Mouse (Mus musculus) ZHBTc4 (cell line): Measurements from ENCODE around the gene Panx1.

Experiments used
- DNase-seq: peaks from one replicate; pipeline ENCODE4 v3.0.0-alpha.2; 2011; ENCODE audit warnings: low read depth, low spot score

Gene Panx1

DNA sequence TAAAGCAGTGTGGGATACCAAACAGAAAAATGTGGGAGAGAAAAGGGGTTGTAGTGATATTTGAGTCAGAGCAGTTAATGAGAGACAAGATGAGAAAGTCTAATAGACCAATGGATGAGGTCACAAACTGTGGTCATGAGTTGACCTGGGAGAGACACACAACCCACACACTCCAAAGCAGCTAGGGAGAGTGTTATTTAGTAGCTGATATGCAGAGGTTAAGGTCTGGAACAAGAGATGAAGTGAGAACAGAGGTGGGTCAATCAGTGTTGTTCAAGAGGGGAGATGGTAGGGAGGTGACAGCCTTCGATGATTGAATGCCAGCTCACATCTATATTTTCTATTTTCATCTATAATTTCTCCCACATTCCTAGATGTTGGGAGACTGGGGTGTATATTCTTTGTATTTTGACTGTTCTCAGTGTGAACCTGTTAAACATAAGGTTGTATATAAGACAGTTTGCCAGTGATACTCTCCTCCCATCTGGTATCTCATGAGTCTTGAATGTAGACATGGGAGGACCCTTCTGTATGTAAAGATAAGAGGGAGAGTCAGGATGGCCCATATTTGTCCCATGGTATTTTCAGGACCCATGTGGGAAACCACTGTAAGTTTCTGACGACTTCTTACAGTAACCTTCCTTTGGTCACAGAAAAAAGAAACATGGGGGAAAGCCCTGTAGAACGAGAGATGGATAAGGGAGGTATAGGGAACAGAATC is 74.3 kb downstream of the Panx1 start:
- DNase-seq: no peak

DNA sequence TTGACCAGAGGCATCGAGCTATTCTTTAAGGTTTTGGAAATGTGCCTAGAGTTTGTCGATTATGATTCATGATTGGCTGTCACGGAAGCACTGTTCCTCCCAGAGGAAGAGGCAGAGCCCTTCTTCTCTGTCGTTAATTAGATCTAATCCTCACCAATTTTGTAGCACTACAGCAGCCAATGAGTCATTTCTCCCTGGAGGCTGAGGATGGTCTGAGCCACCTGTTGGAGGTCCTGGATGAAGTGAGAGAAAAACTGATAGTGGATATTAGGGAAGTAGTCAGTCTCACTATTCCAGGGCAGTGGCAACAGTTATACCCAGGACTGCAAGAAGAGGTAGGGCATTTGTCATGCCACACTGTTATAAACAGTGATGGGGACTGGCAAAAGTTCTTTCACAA is 75.1 kb downstream of the Panx1 start:
- no peak for DNase-seq

DNA sequence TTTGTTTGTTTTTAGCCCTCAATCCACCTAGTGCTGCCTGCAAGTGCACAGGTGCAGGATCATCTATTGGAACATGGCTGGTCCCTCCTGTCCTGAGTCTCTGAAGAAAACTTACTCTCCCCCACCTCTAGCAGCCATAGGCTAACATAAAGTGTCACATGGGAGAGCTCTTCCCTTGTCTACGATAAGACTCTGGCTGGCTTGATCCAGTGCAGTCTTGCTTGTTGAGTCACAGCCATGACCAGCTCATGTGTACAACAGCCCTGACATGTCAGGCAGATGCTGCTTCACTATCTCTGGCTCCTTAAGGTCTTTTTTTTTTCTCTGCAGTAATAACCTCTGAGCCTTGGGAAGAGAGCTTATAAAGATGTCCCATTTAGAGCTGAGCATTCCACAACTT is 77.7 kb downstream of the Panx1 start:
- DNase-seq: no peak

DNA sequence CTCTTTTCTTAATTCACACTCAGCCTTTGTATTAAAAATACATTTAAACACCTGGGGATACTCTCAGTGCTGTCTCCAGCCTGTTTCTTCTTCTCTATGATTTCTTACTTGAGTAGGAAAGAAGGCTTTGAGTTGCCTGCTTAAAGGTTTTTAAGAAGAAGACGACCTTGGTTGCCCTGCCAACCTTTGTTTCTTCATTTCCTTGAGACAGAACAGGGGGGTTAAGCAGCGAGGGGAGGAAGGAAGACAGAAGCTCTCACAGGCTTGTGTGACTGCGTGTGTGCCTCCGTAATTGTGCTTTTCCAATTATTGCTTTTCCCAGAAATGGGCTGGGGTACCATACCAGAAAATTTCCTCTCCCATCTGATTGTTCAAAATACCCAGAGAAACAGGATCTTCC is 78.5 kb downstream of the Panx1 start:
- DNase-seq: no peak

DNA sequence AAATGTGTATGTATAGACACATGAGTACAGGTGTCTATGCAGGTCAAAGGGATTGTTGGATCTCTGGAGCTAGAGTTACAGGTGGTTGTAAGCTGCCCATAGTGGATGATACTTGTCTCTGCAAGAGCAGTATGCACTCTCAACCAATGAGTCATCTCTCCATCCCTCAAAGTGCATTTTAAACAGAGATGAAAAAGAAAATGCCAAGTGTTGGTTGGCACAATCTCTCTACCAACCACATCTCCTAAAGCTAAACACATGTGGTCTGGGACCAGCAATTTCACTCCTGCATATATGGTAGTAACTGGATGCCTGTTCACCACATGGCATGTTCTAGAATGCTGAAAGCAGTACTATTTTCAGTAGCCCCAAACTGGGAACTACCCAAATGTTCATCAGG is 79.9 kb downstream of the Panx1 start:
- DNase-seq: no peak

DNA sequence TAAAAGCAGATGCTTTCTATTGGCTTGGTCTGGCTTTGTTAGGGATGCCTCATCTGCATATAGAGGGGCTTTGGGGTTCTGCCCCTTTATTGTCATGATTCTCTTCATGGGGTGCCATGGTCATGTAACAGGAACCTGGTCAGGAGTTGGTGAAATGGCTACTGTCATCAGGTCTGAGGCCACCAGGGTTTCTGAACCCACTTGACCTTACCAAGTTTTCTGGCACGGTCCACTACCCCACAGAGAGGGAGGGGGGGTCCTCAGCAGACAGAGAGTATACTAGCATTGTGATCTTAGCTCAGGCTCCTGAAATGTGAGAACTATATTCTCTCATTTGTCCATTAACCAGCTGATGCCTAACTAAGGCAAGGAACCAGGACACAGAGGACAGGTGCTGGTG is 82.5 kb downstream of the Panx1 start:
- DNase-seq: no peak

DNA sequence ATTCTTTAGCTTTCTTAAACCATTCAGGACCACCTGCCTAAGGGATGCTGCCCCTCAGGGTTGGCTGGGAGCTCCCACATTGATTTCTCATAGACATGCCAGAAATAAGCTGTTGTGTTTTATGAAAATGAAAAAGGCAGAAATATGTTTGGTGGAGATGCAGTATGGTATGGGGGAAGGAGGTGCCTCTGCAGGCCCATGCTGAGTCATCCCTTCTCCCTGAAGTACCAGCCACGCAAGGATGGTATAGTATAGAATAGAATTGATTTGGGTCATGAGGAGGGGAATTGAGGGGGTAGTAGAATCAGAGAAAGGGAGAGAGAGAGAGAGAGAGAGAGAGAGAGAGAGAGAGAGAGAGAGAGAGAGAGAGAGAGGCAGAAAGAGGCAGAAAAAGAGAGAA is 90.6 kb downstream of the Panx1 start:
- DNase-seq: no peak
